9 mouse cellular contexts compared by ENCODE assay signal in genomic region chr9:18229933-18230332, GRCm38 (mm10).
DNase-seq lines count a peak whose midpoint lies in the region; ATAC-seq and TF ChIP-seq lines count a peak whose summit lies in the region.
"Had no signal": no experiment of that assay in that cellular context is flagged by ENCODE, and none has a peak within 500 bp of the region (broad histone marks: within the 10 kb centered on the region; RNA-seq: fewer than 3 reads in every experiment).

No protein-coding gene starts in this region.

- no peak overlapping the region for H3K4me3 ChIP-seq in intestine, postnatal 0 days (ENCODE audit: low read depth, low read length)
- H3K4me3 ChIP-seq in intestine, embryonic 16.5 days (ENCODE audit: low read length), result no peak overlapping the region
- no peak overlapping the region for H3K4me3 ChIP-seq in neural tube, embryonic 11.5 days (ENCODE audit: low read depth, low read length)
- no peak overlapping the region for H3K4me3 ChIP-seq in neural tube, embryonic 15.5 days (replicated peaks)
- H3K4me3 ChIP-seq: kidney, embryonic 15.5 days; limb, embryonic 13.5 days had no signal

- 4% methylated on average over 1 of the region's 1 CpGs for WGBS in intestine, postnatal 0 days
- 6% methylated on average over 1 of the region's 1 CpGs for WGBS in intestine, embryonic 16.5 days
- 21% methylated on average over 1 of the region's 1 CpGs for WGBS in neural tube, embryonic 11.5 days
- 16% methylated on average over 1 of the region's 1 CpGs for WGBS in neural tube, embryonic 15.5 days

- H3K4me2 ChIP-seq in intestine, postnatal 0 days (replicated peaks; ENCODE audit: low read depth), result no peak overlapping the region
- no peak overlapping the region for H3K4me2 ChIP-seq in intestine, embryonic 16.5 days (ENCODE audit: low read depth, low read length)
- H3K4me2 ChIP-seq in neural tube, embryonic 11.5 days (ENCODE audit: low read depth), result no peak overlapping the region
- no peak overlapping the region for H3K4me2 ChIP-seq in neural tube, embryonic 15.5 days
- H3K4me2 ChIP-seq: kidney, embryonic 15.5 days; limb, embryonic 13.5 days had no signal

- peak; percentile 72 for TF ChIP-seq CTCF in intestine, postnatal 0 days (IDR thresholded peaks at IDR 0.05; ENCODE audit: low read depth)

- no peaks in the 10 kb centered on the region for H3K36me3 ChIP-seq in intestine, postnatal 0 days (ENCODE audit: control insufficient read depth, insufficient read depth)
- no peaks in the 10 kb centered on the region for H3K36me3 ChIP-seq in intestine, embryonic 16.5 days (ENCODE audit: control insufficient read depth, insufficient read depth, low read length)
- no peaks in the 10 kb centered on the region for H3K36me3 ChIP-seq in neural tube, embryonic 11.5 days (ENCODE audit: control insufficient read depth, insufficient read depth, low read length)
- H3K36me3 ChIP-seq in neural tube, embryonic 15.5 days, result no peaks in the 10 kb centered on the region
- H3K36me3 ChIP-seq: kidney, embryonic 15.5 days; limb, embryonic 13.5 days had no signal

- no peaks in the 10 kb centered on the region for H3K4me1 ChIP-seq in intestine, postnatal 0 days (replicated peaks; ENCODE audit: control insufficient read depth, insufficient read depth, low read length)
- no peaks in the 10 kb centered on the region for H3K4me1 ChIP-seq in intestine, embryonic 16.5 days (ENCODE audit: control insufficient read depth, insufficient read depth, low read length)
- no peaks in the 10 kb centered on the region for H3K4me1 ChIP-seq in neural tube, embryonic 11.5 days (ENCODE audit: control insufficient read depth, insufficient read depth, low read length)
- H3K4me1 ChIP-seq in neural tube, embryonic 15.5 days, result no peaks in the 10 kb centered on the region
- H3K4me1 ChIP-seq: kidney, embryonic 15.5 days; limb, embryonic 13.5 days had no signal

- H3K9me3 ChIP-seq in intestine, postnatal 0 days (ENCODE audit: control insufficient read depth), result no peaks in the 10 kb centered on the region
- H3K9me3 ChIP-seq in intestine, embryonic 16.5 days (ENCODE audit: control insufficient read depth, low read length), result no peaks in the 10 kb centered on the region
- H3K9me3 ChIP-seq in neural tube, embryonic 11.5 days (ENCODE audit: control insufficient read depth, low read length), result no peaks in the 10 kb centered on the region
- no peaks in the 10 kb centered on the region for H3K9me3 ChIP-seq in neural tube, embryonic 15.5 days (replicated peaks)
- H3K9me3 ChIP-seq: kidney, embryonic 15.5 days; limb, embryonic 13.5 days had no signal

- no peak for ATAC-seq in intestine, postnatal 0 days
- no peak for ATAC-seq in intestine, embryonic 16.5 days
- no peak for ATAC-seq in neural tube, embryonic 11.5 days (ENCODE audit: insufficient read depth, low FRiP score, low TSS enrichment)
- no peak for ATAC-seq in neural tube, embryonic 15.5 days (ENCODE audit: low FRiP score)

- peak; percentile 9 for DNase-seq in neural tube, embryonic 11.5 days (ENCODE audit: low spot score)
- peak; percentile 22 for DNase-seq in embryo, embryonic 11 days
- no peak for DNase-seq in adrenal gland, postnatal 25 days
- no peak for DNase-seq in yolk sac, embryonic 10.5 days (ENCODE audit: low spot score)

- H3K27me3 ChIP-seq in intestine, postnatal 0 days (replicated peaks; ENCODE audit: control insufficient read depth, insufficient read depth, low read length), result no peaks in the 10 kb centered on the region
- no peaks in the 10 kb centered on the region for H3K27me3 ChIP-seq in intestine, embryonic 16.5 days (replicated peaks; ENCODE audit: control insufficient read depth, insufficient read depth, low read length)
- no peaks in the 10 kb centered on the region for H3K27me3 ChIP-seq in neural tube, embryonic 11.5 days (ENCODE audit: control insufficient read depth, insufficient read depth, low read length)
- H3K27me3 ChIP-seq in neural tube, embryonic 15.5 days (replicated peaks), result no peaks in the 10 kb centered on the region
- H3K27me3 ChIP-seq: kidney, embryonic 15.5 days; limb, embryonic 13.5 days had no signal

- no peak overlapping the region for H3K27ac ChIP-seq in intestine, postnatal 0 days (ENCODE audit: low read depth, low read length)
- H3K27ac ChIP-seq in intestine, embryonic 16.5 days (ENCODE audit: low read length), result no peak overlapping the region
- no peak overlapping the region for H3K27ac ChIP-seq in neural tube, embryonic 11.5 days (ENCODE audit: low read depth, low read length)
- no peak overlapping the region for H3K27ac ChIP-seq in neural tube, embryonic 15.5 days (replicated peaks)
- H3K27ac ChIP-seq: kidney, embryonic 15.5 days; limb, embryonic 13.5 days had no signal

- no peak overlapping the region for H3K9ac ChIP-seq in intestine, postnatal 0 days (ENCODE audit: low read depth, low read length)
- no peak overlapping the region for H3K9ac ChIP-seq in intestine, embryonic 16.5 days (ENCODE audit: low read depth, low read length)
- H3K9ac ChIP-seq in neural tube, embryonic 11.5 days (ENCODE audit: low read length), result no peak overlapping the region
- H3K9ac ChIP-seq in neural tube, embryonic 15.5 days (replicated peaks), result no peak overlapping the region
- H3K9ac ChIP-seq: kidney, embryonic 15.5 days; limb, embryonic 13.5 days had no signal

Comparison
In these comparisons a context has a peak if more than half of its experiments do, and no peak if none do; other contexts are left out.
1. DNase-seq: peak in neural tube, embryonic 11.5 days (single experiment) and embryo, embryonic 11 days (single experiment); none in adrenal gland, postnatal 25 days (single experiment) and yolk sac, embryonic 10.5 days (single experiment).